Mouse (Mus musculus) thymus, postnatal 0 days (tissue): Measurements from ENCODE around the gene Bbs9. TPM values are rescaled to one million over a fixed set of nuclear protein-coding genes. Genes with fewer than 3 reads are reported as not detected.

ENCODE experiments used
- DNase-seq: peaks from one replicate; pipeline ENCODE4 v3.0.0-alpha.2; 2015; ENCODE audit warnings: low spot score
- polyA plus RNA-seq: library from polyadenylated mRNA; unstranded; fragments of >200 nt; fragmentation: Nextera tagmentation; extraction: Ambion mirVana; gene quantifications from 2 replicates; pipeline ENCODE4 v1.2.1, GENCODE M21; 2015

Gene Bbs9
- polyA plus RNA-seq, 1 experiment from 2014 or later: 16.0 TPM

DNA sequence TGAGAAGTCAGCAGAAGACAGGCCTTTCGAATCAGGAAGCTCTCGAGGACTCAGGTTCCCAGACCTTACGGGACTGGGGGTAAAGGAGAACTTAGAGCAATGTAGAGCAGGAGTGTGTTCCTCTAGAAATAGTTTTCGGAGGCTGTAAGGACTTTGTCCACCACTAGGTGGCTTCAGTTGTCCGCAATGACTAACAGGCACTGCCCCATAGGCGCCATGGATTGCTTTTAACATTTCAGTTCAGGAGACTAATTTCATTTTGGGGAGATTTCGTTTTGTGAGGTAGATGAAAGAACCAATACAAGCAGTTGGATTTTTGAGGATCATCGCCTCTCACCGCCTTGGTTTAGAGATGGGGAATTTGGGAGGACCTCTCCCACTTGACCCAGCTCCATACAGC lies 149.5 kb downstream of the Bbs9 start:
- DNase-seq: peak; percentile 22

DNA sequence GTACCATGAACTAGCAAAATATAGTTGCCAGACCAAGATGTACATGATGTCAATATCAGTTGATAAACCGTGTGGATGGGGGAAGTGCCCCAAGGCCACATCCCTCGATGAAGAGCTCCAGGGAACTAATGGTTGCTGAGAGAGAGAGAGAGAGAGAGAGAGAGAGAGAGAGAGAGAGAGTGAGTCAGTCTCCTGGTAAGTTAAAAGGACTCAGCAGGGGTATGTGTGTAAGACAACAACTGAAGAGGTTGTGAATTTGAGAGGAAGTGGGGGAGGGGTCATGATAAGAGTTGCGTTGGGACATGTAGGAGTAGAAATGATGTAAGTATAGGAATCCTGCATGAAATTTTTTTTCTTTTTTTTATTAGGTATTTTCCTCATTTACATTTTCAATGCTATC lies 150.5 kb downstream of the Bbs9 start:
- DNase-seq: no peak

DNA sequence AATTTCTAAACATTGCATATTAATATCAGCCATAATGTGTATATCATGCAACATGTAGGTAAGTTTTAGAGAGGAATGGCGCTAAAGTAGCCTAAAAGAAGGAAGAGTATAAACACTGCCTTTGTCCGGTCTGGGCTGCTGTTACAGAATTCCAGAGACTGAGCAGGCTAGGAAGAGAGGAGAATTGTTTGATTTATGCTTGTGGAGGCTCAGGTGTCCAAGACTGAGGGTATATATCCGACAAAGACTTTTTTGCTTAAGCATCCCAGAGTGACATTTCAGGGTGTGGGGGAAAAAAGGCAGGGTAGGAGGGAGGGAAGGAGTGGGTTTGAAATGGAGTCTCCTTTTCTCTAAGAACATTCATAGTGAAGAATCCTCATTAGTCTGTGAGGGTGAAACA lies 152.4 kb downstream of the Bbs9 start:
- no peak for DNase-seq

DNA sequence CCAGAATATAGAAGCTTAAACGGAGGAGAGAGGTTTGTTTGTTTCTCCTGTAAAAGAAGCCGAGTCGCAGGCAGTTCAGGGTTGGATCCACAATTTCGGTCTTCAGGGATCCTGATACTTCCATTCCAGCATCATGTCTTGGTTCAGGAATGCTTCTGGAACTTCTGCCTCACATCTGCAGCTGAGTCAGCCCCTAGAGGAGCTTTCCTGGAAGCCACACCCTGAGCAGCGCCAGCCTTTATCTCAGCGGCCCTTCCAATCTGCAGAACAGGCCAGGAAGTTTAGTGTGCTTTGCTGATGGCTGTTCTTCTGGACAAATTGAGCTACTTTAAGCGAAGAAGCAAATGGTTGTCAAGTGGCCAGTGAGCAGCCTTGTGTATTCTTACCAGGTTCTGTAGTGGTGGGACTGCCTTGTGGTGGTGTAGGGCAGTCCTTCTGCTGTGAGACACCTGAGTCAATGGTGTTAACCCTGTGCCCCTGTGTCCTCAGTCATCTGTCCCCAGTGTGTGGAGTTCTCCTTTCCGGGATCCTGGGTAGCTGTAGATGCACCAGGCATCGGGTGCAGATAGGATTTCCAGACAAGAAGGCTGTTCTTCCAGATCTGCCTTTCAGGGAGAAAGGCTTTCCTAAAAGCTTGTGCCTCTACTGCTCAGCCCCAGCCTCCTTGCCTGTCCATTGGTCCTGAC lies 157.4 kb downstream of the Bbs9 start:
- DNase-seq: no peak

DNA sequence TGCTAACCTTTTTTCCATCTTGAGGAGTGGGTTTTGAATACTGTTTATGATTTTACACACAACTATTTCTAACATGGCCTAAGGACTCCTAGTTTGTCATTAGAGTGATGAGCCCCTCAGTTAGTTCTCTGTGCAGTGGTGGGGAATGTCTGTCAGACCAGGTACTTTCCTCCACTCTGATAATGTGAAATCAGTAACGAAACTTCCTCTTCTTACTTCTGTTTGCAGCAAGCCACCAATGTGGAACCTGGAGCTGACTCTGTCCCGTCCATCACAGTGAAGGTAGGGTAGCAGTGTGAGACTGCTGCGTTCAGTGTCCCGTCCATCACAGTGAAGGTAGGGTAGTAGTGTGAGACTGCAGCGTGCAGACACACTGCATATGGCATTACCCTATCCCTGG lies 163.0 kb downstream of the Bbs9 start:
- no peak for DNase-seq

DNA sequence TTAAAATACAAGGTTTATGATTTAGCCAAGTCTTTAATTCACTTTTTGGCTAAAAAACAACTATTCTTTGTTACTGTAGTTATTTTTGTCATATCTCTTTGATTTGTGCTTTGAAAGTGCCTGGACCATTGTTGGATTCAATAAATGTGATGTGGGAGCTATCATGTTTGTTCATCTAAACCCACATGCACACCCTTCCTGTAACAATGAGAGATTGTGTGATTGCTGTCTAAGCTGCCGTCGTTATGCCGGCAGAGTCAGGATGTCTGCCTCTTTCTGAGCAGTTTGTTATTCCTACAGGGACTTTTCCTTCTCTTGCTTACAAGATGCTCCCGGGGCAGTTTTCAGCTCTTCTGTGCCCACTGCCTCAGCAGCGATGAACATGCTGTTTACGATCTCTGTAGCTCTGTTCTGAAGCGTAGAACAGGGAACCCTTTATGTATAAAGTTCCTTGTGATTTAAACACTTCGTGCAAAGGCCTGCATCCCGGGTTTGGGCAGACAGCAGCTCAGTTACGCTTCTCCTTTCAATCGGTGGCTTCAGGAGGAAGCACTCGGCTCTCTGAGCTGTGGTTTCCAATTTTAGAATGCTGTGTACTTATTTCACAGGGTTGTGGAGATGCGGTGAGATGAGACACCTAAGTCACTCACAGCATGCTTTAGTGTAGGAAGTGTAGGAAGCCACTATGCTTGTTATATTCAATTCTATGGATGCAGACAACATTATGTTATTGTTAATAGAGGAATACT lies 165.3 kb downstream of the Bbs9 start:
- peak; percentile 29 for DNase-seq

DNA sequence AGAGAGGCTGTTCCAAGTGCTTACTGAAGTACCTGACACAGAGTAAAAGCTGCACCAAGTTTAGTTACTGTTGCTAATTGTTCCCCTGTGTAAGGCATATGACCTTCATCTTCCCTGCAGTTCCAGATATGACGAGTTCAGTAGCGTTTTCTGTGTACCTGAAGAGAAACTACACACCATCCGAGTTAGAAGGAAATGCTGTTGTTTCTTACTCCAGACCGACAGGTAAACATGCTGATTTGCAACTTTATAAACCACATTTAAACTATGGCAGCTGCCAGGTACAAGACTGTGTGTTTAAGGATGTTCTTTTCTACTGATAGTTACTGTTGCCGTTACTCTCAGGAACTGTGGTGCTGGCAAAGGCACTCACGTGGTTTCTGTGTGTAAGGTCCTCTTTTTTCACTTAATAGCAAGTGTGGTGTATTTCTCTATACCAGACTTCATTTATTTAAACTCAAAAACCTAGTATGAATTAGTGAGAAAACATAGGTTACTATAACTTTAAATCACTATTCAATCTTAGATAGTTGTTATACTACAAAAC lies 170.4 kb downstream of the Bbs9 start:
- DNase-seq: no peak

DNA sequence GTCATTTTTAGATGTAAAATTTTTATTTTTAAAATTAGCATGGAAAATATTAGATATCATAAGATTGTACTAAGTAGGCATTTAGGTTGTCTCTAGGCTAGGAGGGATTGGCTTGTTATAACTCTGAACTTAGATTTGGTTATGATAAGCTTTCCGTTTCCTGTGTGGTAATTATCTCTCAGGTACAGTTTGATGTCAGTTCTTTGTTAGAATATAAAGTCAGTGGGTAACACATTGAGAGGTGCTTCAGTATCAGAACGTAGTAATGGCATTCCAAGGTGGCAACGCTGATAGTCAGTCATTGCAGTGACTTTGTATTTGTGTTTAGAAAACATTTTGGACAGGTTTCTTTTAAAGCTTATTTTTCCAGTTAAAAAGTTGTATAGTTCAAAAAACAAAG lies 170.9 kb downstream of the Bbs9 start:
- DNase-seq: peak; percentile 31

DNA sequence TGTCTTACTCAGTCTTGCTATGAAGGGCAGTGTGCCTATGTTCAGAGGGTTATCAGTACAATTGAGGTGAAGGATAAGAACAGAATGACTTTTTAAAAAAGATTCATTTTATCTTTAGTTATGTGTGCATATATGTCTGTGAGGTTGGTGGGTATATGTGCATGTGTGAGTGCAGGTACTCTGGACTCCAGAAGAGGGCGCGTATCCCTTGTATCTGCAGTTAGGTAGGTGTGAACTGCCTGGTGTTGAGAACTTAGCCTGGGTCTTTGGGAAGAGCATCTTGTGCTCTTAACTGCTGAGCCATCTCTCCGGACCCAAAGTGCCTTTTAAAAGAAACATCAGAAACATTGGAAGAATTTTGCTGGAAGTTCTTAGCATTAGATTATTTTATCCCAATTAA lies 172.6 kb downstream of the Bbs9 start:
- DNase-seq: no peak

DNA sequence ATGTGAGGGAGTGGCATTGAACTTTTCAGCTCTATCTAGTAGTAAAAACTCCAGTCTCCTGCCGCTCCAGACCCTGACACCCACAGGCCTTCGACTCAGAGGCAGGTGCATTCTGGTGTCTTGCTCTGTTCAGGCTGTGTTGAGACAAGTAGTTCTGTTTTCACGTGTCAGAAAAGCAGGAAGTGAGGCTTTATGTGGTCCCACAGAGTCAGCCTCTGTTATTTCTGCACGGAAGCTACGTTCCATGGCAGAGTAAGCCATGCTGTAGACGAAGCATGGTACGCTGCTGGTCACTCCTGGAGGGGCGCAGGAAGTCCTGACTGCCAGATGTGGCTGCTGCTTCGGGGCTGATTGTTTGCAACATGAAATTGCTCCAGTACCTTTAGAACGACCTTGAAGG lies 174.1 kb downstream of the Bbs9 start:
- peak; percentile 58 for DNase-seq

DNA sequence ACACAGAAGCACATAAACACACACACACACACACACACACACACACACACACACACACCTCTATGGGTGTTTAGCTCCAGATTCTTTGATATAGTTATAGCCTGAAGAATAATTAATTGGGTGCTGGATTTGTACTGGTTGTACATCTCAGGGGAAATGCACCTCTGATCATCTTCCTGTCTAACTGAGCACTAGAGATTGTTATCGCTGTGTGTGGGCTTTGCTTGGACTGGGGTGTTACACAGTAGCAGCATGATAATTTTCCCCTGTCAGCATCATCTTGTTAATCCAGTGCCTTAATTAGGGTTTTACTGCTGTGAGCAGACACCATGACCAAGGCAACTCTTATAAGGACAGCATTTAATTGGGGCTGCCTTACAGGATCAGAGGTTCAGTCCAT lies 175.3 kb downstream of the Bbs9 start:
- no peak for DNase-seq

DNA sequence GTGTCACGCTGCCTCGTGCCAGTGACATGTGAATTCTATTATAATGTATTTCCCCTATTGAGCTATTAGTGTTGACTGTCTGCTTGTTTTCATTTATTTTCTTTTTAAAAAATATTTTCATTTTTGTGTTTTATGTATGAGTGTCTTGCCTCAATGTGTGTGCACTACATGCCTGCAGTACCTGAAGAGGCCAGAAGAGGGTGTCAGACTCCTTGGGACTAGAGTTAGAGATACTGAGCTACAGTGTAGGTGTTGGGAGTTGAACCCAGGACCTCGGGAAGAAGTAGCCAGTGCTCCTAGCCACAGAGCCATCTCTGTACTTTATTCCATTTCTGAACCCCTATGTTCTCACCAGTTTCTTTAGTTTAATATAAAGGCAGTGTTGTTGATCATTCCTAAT lies 176.1 kb downstream of the Bbs9 start:
- DNase-seq: no peak

DNA sequence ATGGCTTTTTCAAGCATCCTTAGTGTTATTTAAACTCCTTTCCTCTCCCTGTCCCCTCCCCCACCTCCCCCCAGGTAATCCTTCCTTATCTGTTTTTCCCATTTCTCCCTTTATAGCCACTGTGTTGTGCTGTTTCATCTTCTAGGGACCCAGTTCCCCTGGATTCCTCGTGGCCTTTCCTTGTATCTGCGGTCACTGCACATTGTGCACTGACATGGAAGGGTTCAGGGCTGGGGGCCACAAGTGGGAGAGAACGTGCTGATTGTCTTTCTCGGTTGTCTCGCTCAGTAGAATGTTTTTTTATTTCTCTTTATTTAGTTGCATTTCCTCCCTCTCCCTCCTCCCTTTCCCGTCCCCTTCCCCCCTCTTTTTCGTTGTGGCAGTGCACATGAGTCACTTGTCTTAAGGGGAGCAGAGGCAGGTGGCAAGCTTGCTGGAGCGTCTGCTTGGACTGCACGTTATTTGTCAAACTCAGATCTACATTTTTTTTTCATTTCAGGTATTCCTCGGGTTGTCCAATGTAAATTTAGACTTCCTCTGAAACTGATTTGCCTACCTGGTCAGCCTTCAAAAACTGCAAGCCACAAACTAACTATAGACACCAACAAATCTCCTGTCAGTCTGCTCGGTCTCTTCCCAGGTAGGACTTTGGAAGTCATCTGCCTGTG lies 179.3 kb downstream of the Bbs9 start:
- DNase-seq: no peak

DNA sequence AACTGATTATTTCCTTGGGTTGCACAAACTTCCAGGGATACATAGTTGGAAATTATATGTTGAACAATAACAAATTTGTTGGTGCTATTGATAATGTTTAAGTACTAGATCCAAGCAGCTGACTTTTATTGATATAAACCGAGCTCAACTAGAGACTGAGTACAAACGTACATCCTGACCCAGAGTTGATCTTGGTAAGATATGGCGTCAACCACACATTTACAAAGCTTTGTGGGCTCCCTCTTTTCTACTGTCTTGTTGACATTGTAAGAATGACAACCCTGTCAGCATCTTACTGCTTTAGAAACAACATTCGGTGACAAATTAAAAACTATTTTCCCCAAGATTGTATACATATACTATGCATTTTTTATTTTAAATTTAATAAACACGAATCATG lies 181.7 kb downstream of the Bbs9 start:
- no peak for DNase-seq

DNA sequence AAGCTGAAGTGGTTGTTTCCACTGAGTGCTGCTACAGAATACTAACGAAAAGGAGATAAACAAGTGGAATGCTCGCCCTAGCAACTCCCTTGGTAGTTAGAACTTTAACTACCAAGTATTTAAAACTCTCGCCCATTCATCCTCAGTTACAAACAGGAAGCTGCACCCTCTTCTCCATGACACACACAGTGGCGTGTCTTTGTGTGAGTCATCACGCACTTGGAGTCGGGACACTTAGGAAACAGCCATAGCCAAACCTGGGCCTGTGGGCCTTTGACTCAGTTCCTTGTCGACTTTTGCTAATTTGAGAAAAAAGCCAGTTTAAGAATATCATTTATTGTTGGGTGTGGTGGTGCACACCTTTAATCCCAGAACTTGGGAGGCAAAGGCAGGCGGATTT lies 189.6 kb downstream of the Bbs9 start:
- DNase-seq: no peak

DNA sequence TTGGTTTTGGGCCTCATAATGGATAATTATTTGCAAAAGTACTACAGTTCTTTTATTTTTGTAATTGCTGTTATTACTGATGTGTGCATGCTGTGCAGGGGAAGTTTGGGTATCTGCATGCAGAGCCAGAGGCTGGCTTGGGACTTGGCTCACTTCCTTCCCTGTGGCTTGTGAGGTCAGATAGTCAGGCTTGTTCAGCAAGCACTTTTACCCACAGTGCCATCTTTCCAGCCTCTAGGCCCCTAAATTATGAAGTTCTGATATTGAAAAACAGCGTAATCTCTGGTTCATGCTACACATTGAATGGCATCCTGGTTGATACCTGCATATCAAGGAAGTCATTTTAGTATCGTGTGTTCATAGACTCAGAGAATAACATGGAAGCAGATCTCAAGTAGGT lies 197.4 kb downstream of the Bbs9 start:
- no peak for DNase-seq

DNA sequence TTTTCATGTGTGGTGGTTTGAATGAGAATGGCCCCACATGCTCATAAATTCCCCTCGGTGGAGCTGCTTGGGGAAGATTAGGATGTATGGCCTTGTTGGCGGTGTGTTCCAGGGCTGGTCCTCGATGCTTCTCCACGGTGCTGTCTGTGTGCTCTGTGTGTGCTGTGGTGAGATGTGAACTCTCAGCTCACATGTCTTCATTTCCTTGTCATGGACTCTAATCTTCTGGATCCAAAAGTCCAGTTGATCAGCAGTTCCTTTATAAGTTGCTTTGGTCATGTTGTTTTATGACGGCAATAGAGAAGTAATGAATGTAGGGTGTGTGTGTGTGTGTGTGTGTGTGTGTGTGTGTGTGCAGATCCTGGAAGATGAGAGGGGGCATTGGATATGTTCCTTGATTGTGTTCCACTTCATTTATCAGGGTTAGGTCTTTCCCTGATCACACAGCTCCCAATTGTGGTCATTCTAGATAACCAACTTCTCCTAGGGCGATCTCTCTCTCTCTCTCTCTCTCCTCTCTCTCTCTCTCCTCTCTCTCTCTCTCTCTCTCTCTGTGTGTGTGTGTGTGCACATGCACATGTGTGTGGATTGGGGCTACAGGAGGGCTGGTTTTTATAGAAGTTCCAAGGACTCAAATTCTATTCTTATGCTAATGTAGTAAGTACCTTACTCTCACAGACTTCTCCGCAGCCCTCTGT lies 201.8 kb downstream of the Bbs9 start:
- no peak for DNase-seq

DNA sequence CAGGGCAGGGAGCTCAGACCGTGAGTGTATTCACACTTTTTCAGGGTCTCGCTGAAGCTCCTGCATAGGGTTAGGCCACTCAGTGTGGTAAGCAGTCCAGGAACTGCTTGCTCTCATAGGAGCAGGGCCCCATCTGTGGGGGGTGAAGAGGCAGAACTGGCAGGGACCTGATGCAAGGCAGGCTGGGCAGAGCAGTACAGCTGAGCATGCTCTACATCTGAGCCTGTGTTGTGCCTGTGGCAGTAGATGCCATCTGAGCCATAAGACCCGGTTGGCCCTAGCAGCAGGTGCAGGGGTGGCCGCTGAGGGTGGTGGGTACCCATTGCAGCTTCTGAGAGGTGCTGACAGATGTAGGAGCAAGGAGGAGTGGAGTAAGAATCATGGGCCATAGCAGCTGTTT lies 202.5 kb downstream of the Bbs9 start:
- DNase-seq: no peak

DNA sequence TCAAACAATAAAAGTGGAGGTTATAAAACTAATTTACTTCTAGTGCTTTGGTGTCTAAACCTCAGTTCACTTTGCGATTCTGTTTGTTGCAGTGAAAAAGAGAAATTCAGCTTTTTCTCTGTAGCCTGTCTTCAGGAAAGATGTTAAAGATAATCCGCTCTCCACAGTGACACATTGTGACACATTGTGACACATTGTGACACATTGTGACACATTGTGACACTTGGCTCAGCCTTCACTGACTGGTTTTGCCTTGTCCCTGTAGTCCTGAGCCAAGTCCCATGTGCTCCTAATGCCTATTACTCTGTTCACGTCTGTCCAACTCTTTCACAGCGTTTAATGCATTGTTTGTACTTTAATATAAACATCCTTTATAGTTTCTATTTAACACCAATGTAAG lies 203.0 kb downstream of the Bbs9 start:
- DNase-seq: no peak

DNA sequence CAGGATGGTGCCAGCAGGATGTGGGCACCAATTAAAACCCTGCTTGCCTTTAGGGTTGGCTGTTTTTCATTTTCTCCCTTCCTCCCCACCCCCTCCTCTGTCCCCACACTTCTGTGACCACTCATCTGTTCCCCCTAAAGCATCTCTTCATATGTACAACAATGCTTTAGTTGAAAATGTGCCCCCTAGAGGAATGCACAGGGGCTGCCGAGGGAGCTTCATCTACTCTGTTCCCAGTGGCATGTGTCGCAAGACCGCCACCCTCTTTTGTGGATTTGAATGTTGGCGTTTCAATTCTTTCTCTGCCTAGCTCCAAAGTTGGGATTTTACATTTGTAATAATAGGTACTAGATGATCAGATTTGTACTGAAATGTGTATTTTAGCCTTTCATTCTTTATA lies 204.0 kb downstream of the Bbs9 start:
- no peak for DNase-seq

DNA sequence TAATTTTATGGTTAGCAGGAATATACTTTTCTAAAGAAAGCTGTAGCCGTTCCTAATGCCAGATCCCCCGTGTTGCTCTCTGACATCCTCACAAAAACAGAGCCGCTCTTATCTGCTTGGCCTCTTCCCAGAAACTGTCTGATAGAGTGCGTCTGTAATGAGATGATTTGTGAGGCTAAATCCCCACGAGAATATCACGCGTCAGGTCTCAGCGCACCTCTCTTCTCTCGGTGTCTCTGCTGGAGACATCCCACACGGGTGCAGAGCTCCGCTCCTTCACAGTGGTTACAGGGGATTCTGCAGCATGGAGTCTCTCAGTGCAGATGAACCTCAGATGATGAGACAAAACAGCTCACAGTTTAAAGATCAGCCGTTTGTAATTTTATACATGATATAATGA lies 204.5 kb downstream of the Bbs9 start:
- DNase-seq: no peak

DNA sequence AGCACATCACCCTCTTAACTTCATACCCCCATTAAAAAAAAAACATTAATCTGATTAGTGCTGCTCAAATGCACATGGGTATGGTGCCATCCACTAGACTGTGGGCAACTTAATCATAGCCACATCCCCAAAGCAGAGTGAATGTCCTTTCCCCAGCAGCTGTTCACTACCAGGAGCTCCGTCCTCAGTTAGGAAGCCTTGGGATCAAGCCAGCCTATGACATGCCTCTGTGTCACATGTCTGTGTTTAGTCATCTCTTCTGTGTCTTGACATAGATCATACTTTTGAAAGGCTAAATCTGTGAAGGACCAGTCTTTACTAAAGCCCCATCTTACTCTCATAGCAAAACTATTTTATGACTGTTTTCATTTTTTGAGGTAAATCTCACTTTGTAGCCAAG lies 205.0 kb downstream of the Bbs9 start:
- DNase-seq: no peak
